Mouse (Mus musculus): ENCODE measurements around the gene Abl1.

DNA sequence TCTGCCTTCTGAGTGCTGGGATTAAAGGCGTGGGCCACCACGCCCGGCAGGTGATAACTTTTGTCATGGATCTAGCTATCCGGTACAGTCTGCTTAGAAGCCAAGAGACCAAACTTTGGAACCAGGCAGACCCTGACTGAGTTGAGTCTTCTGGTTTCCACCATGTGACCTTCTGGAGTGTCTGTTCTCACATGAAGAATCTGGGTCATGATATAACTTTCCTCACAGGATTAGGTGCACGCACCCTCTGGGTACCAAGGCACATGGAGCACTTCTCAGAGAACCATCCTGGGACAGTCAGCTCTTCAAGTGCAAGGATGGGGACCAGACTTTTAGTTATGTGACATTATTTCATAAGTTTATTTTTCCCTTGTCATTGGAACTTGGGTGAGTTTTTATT is 70.8 kb downstream of the Abl1 start:
- no peak for TF ChIP-seq POLR2A (IDR thresholded peaks at IDR 0.05; ENCODE audit: borderline replicate concordance, low read depth, low read length)
- TF ChIP-seq CTCF (IDR thresholded peaks at IDR 0.05; ENCODE audit: low read depth, low read length), result no peak
